Mouse (Mus musculus) embryonic facial prominence, embryonic 15.5 days (tissue): ENCODE results near the gene Ptchd4. TPM values are rescaled to one million over a fixed set of nuclear protein-coding genes. Genes with fewer than 3 reads are reported as not detected.

Source experiments
- ATAC-seq: fragments of 200-750 bp; cut with Nextera tagmentation; 2 replicates; pipeline ENCODE4 v1.8.0; 2017; ENCODE audit warnings: low read depth, moderate TSS enrichment; ENCODE audit not compliant: insufficient number of reproducible peaks, low FRiP score, low TSS enrichment
- H3K27ac ChIP-seq: fragments of 300-500 bp; sonication (generic); replicated peaks from 2 replicates; pipeline ENCODE4 v1.5.1; 2015; ENCODE audit warnings: mild to moderate bottlenecking, inconsistent platforms
- H3K27me3 ChIP-seq: fragments of 300-500 bp; sonication (generic); 2 replicates; pipeline ENCODE4 v1.6.1; 2015; ENCODE audit warnings: inconsistent platforms
- H3K36me3 ChIP-seq: fragments of 300-500 bp; sonication (generic); 2 replicates; pipeline ENCODE4 v1.6.1; 2015; ENCODE audit warnings: mild to moderate bottlenecking, inconsistent platforms
- H3K4me1 ChIP-seq: fragments of 300-500 bp; sonication (generic); 2 replicates; pipeline ENCODE4 v1.6.1; 2015; ENCODE audit warnings: inconsistent platforms
- H3K4me2 ChIP-seq: fragments of 300-500 bp; sonication (generic); replicated peaks from 2 replicates; pipeline ENCODE4 v1.6.1; 2015; ENCODE audit warnings: mild to moderate bottlenecking, inconsistent platforms
- H3K4me3 ChIP-seq: fragments of 300-500 bp; sonication (generic); replicated peaks from 2 replicates; pipeline ENCODE4 v1.5.1; 2015; ENCODE audit warnings: mild to moderate bottlenecking, inconsistent platforms
- H3K9ac ChIP-seq: fragments of 300-500 bp; sonication (generic); 2 replicates; pipeline ENCODE4 v1.6.1; 2015; ENCODE audit warnings: inconsistent platforms
- H3K9me3 ChIP-seq: fragments of 300-500 bp; sonication (generic); replicated peaks from 2 replicates; pipeline ENCODE4 v1.6.1; 2016; ENCODE audit warnings: inconsistent platforms
- WGBS: fragments of 180-500 bp; shearing (Covaris S2); methylation state at CpG from one replicate; pipeline ENCODE4 v1.1.7; 2015; 5-methylcytosine and 5-hydroxymethylcytosine counted together
- polyA plus RNA-seq: library from polyadenylated mRNA; unstranded; fragments of >200 nt; fragmentation: Nextera tagmentation; extraction: Ambion mirVana; gene quantifications from 2 replicates; pipeline ENCODE4 v1.2.1, GENCODE M21; 2015

The Ptchd4 gene
- polyA plus RNA-seq, 1 experiment from 2014 or later = 1.3 TPM

GRCm38 (mm10) chr17:42430380-42430779 lies 114.6 kb downstream of the Ptchd4 start:
- no peak overlapping the region for H3K4me2 ChIP-seq
- no peaks in the 10 kb centered on the region for H3K36me3 ChIP-seq
- no peaks in the 10 kb centered on the region for H3K4me1 ChIP-seq
- H3K4me3 ChIP-seq = no peak overlapping the region
- H3K9ac ChIP-seq = no peak overlapping the region
- H3K27me3 ChIP-seq = no peaks in the 10 kb centered on the region
- 76% methylated on average over 2 of the region's 2 CpGs for WGBS
- no peak overlapping the region for H3K27ac ChIP-seq
- no peak for ATAC-seq
- H3K9me3 ChIP-seq = no peaks in the 10 kb centered on the region

- Histone ChIP-seq H3K9ac (no peak overlapping the region), H3K27ac (no peak overlapping the region), H3K27me3 (no peaks in the 10 kb centered on the region), H3K4me1 (no peaks in the 10 kb centered on the region), H3K4me2 (no peak overlapping the region), H3K9me3 (no peaks in the 10 kb centered on the region), H3K36me3 (no peaks in the 10 kb centered on the region), H3K4me3 (no peak overlapping the region)
- no peak for ATAC-seq
- 79% methylated on average over 2 of the region's 2 CpGs for WGBS
Measured at GRCm38 (mm10) chr17:42452235-42452634, 136.5 kb downstream of the Ptchd4 start.

GRCm38 (mm10) chr17:42456441-42456840 lies 140.7 kb downstream of the Ptchd4 start:
- WGBS = 54% methylated on average over 2 of the region's 2 CpGs
- H3K36me3 ChIP-seq = no peaks in the 10 kb centered on the region
- ATAC-seq = no peak
- no peak overlapping the region for H3K4me2 ChIP-seq
- H3K27me3 ChIP-seq = no peaks in the 10 kb centered on the region
- H3K4me1 ChIP-seq = no peaks in the 10 kb centered on the region
- no peak overlapping the region for H3K4me3 ChIP-seq
- H3K9me3 ChIP-seq = no peaks in the 10 kb centered on the region
- no peak overlapping the region for H3K9ac ChIP-seq
- no peak overlapping the region for H3K27ac ChIP-seq

DNA sequence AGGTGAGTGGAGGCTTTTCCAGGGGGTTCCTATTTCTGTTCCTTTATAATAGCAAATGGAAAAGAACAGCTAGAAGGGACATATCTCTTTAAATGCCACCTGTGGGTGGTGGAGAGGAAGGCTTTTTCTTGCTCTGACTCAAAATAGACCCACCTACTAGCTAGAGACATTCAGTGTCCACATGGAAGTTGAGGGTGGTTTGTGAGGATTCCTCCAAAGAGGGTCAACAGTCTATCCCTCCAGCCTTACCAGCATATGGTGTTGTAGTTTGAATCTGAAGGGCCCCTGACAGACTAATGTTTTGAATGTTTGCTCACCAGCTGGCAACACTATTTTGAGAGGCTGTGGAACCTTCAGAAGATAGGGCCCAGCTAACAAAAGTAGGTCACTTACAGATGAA lies 147.0 kb downstream of the Ptchd4 start:
- no peaks in the 10 kb centered on the region for H3K9me3 ChIP-seq
- no peak for ATAC-seq

DNA sequence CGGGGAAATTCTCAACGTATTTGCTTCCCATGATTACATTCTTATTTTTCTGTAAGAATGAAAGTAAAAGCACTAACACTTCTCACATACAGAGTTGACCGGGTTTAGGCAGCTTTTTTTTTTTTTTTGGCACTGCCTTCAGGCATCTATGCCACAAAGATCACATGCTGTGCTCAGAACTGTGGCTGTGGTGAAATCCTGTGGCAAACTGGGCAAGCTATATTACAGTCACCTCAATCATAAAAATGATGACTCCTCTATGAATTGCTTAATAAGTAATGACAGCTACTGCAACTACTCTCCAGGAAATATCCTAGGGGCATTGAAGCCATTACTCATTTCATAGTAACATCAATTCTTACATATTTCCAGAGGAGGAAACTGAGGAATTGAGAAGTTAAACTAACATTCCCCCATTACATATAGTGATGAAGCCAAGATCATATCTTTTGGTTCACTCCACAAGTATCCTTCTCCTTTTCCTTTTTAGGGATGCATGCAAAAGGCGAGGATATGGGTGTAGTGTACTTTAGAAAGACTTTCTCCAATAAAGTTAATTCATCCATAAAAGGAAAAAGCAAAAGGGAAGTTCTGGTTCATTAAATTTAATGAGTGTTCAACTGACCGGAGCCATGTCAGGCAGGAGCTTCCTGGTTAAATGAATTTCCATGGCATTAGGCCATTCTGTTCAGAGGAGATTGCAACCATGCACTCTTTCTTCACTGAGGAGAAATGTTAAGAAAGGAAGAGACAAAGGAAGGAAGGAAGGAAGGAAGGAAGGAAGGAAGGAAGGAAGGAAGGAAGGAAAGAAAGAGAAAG lies 164.6 kb downstream of the Ptchd4 start:
- ATAC-seq = no peak
- Histone ChIP-seq H3K27ac (no peak overlapping the region), H3K4me2 (no peak overlapping the region), H3K9me3 (no peaks in the 10 kb centered on the region), H3K4me3 (no peak overlapping the region), H3K27me3 (no peaks in the 10 kb centered on the region), H3K36me3 (no peaks in the 10 kb centered on the region), H3K9ac (no peak overlapping the region), H3K4me1 (no peaks in the 10 kb centered on the region)
- WGBS = 75% methylated on average over 5 of the region's 5 CpGs

More for the DNA sequence above, 147.0 kb downstream of the Ptchd4 start:
- Histone ChIP-seq H3K4me1 (no peaks in the 10 kb centered on the region), H3K9ac (no peak overlapping the region), H3K27me3 (no peaks in the 10 kb centered on the region), H3K4me3 (no peak overlapping the region), H3K36me3 (no peaks in the 10 kb centered on the region), H3K27ac (no peak overlapping the region), H3K4me2 (no peak overlapping the region)

DNA sequence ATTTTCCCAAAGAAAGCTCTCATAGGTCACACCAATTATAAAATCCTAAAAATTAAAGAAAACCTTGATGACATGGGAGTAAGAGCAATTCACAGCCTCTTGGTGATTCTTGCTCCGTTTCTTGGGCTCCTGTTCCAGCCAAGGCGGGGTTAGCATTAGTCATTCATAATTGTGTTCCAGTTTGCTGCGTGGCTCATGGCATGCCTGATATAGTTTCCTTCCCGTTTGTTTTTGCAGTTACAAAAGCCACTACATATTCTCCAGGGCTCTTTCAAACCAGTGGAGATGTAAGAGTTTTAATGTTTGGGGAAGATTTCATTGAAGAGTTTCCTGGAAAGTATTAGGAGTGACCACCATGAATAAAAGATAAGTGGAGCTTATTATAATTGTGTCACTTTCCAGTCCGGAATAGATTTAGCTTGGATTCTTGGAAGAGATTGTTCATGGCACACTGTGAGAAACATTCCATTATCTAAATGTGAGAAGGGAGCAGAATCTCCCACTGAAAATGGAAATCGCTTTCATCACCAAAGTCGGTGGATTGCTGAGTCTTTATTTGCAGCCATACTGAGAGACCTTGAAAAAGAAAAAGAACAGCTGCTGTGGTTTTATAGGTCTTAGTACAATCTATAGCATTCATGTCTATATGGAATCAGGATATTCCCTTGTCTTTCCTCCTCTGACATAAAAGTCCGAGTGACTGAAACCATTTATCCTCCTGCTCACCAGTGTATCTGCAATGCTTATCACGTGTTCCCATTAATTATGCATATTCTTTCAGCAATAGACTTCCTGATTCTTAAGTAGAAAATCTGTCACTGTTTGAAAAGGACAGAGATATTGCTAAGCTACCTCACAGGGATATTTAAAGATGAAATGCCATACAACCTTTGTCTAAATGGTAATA lies 193.9 kb downstream of the Ptchd4 start:
- Histone ChIP-seq H3K9ac (no peak overlapping the region), H3K4me3 (no peak overlapping the region), H3K36me3 (no peaks in the 10 kb centered on the region), H3K4me1 (no peaks in the 10 kb centered on the region), H3K9me3 (no peaks in the 10 kb centered on the region), H3K27me3 (no peaks in the 10 kb centered on the region), H3K4me2 (no peak overlapping the region), H3K27ac (no peak overlapping the region)
- no peak for ATAC-seq
- 59% methylated on average over 9 of the region's 9 CpGs for WGBS

DNA sequence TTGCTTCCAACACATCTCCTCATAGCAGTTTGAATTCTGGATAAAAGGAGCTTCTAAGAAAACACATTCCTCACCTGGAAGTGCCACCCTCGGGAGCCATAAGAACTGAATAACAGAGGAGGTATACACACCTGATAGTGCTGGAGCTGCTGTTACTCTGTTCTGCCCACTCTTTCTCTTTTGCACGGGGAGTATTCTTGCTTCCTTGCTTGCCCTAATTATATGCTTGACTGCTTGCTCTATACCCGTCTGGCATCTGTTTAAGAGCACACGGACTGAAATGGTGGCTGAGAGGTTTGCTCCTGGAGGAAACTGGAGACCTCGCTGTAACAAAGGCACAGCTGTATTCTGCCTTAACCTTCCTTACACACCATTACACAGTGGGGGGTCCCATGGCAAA lies 214.4 kb downstream of the Ptchd4 start:
- Histone ChIP-seq H3K27me3 (no peaks in the 10 kb centered on the region), H3K36me3 (no peaks in the 10 kb centered on the region), H3K9ac (no peak overlapping the region), H3K9me3 (no peaks in the 10 kb centered on the region), H3K4me3 (no peak overlapping the region), H3K4me1 (no peaks in the 10 kb centered on the region), H3K4me2 (no peak overlapping the region), H3K27ac (no peak overlapping the region)
- WGBS = 21% methylated on average over 5 of the region's 5 CpGs
- no peak for ATAC-seq

DNA sequence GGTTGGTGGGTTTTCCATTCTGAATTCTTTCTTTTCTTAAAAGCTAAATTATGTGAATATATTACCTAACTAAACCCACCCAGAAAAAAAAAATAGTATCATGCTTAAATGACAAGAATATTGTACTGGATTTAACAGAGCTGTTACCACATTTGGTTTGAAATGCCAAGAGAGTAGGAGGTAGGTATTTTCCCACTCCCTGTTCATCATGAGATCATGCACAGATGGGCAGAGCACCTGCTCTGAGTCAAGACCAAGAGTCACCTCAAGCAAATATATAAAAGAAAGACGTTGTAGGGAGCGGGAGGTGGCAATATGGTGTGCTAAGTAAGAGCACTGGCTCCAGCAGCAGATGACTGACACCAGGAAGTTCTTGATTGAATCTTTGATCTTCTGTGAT lies 233.8 kb downstream of the Ptchd4 start:
- no peaks in the 10 kb centered on the region for H3K9me3 ChIP-seq
- H3K27ac ChIP-seq = no peak overlapping the region
- H3K4me3 ChIP-seq = no peak overlapping the region
- H3K27me3 ChIP-seq = no peaks in the 10 kb centered on the region
- no peak overlapping the region for H3K4me2 ChIP-seq
- WGBS = 81% methylated on average over 2 of the region's 2 CpGs
- H3K36me3 ChIP-seq = no peaks in the 10 kb centered on the region
- ATAC-seq = no peak
- H3K9ac ChIP-seq = no peak overlapping the region
- H3K4me1 ChIP-seq = no peaks in the 10 kb centered on the region
